Mouse (Mus musculus) thymus, adult 2 months (tissue): ENCODE measurements around the gene Aldh1l1.

ENCODE experiments used
- CTCF ChIP-seq: fragments of 200-500 bp; IDR thresholded peaks from 2 replicates; pipeline ENCODE4 v1.5.1; 2012; ENCODE audit warnings: mild to moderate bottlenecking, control low read depth, low read length, moderate library complexity, borderline replicate concordance; ENCODE audit not compliant: control insufficient read depth, poor library complexity, insufficient read depth; ENCODE audit errors: extremely low read depth
- POLR2A ChIP-seq: fragments of 200-500 bp; IDR thresholded peaks from 2 replicates; pipeline ENCODE4 v1.6.1; 2012; ENCODE audit warnings: mild to moderate bottlenecking, low read length, control low read depth, moderate library complexity; ENCODE audit not compliant: control insufficient read depth, poor library complexity, insufficient read depth; ENCODE audit errors: extremely low read depth

GRCm38 (mm10) chr6:90604533-90605297, 118.5 kb downstream of the Aldh1l1 start, which contains the start of gene Slc41a3:
- TF ChIP-seq POLR2A (no peak), CTCF (no peak)
